Mouse (Mus musculus) C2C12 (cell line): ENCODE data around the gene Olfr279. TPM values are rescaled to one million over a fixed set of nuclear protein-coding genes. Genes with fewer than 3 reads are reported as not detected.

ENCODE experiments used
- H3K27me3 ChIP-seq: one replicate; pipeline ENCODE4 v1.6.1; 2011; ENCODE audit not compliant: control insufficient read depth, insufficient read depth, insufficient read length
- H3K36me3 ChIP-seq: one replicate; pipeline ENCODE4 v1.6.1; 2011; ENCODE audit not compliant: control insufficient read depth, insufficient read depth
- H3K4me3 ChIP-seq: one replicate; pipeline ENCODE4 v1.5.1; 2011; ENCODE audit warnings: mild to moderate bottlenecking, control low read depth; ENCODE audit not compliant: poor library complexity, insufficient read depth, severe bottlenecking
- H3K79me2 ChIP-seq: one replicate; pipeline ENCODE4 v1.6.1; 2011; ENCODE audit not compliant: control insufficient read depth, insufficient read depth
- H3K79me3 ChIP-seq: one replicate; pipeline ENCODE4 v1.6.1; 2011; ENCODE audit warnings: low read depth, control low read depth
- H3ac ChIP-seq: one replicate; pipeline ENCODE3; 2011; ENCODE audit warnings: low read depth; ENCODE audit not compliant: control insufficient read depth, insufficient read length
- CEBPB ChIP-seq: IDR thresholded peaks from one replicate; pipeline ENCODE4 v1.6.1; 2011; ENCODE audit warnings: low read depth, mild to moderate bottlenecking, control low read depth, moderate library complexity
- CTCF ChIP-seq: IDR thresholded peaks from one replicate; pipeline ENCODE4 v1.5.1; 2011; ENCODE audit not compliant: control insufficient read depth, insufficient read depth, insufficient read length
- FOSL1 ChIP-seq: IDR thresholded peaks from one replicate; pipeline ENCODE4 v1.8.0; 2011; ENCODE audit warnings: mild to moderate bottlenecking, low read length; ENCODE audit not compliant: poor library complexity, insufficient read depth, severe bottlenecking
- MAX ChIP-seq: IDR thresholded peaks from one replicate; pipeline ENCODE4 v1.6.1; 2011; ENCODE audit warnings: mild to moderate bottlenecking, control low read depth
- MYOD1 ChIP-seq: IDR thresholded peaks from one replicate; pipeline ENCODE4 v1.6.1; 2011; ENCODE audit warnings: low read depth; ENCODE audit not compliant: control insufficient read depth, insufficient read length
- MYOG ChIP-seq: IDR thresholded peaks from one replicate; pipeline ENCODE4 v1.6.1; 2011; ENCODE audit not compliant: control insufficient read depth, insufficient read length; ENCODE audit errors: extremely low read depth
- USF1 ChIP-seq: IDR thresholded peaks from one replicate; pipeline ENCODE4 v1.6.1; 2011; ENCODE audit warnings: low read depth, mild to moderate bottlenecking, control low read depth, moderate library complexity
- polyA plus RNA-seq: library from polyadenylated mRNA; unstranded; fragments of >200 nt; fragmentation: generic; extraction: Trizol; gene quantifications from one replicate; pipeline ENCODE4 v1.2.1, GENCODE M21; 2012; ENCODE audit warnings: missing spikeins

Olfr279 gene
- polyA plus RNA-seq, 1 experiment, result not detected

DNA sequence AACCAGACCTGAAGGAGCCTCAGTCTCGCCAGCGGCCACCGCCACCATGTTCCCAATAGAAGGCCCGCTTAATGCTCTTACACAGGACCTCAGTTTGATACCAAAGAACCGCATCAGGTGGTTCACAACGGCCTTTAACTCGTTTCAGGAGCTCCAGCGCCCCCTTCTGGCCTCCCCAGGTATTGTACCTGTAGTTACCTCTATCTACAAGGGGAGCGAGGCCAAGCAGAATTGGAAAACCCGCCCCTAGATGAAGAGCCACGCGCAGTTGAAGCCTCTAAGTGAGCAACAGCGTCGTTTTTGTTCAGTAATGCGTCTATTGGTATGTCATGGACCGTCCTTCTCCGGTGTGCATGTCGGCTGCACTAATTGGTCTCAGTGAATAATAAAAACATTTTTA is 12.3 kb downstream of the Olfr279 start:
- Histone ChIP-seq H3K79me2 (no peaks in the 10 kb centered on the region), H3K4me3 (no peak overlapping the region), H3ac (no peak overlapping the region), H3K27me3 (peaks cover 3% of the 10 kb centered on the region), H3K79me3 (no peaks in the 10 kb centered on the region), H3K36me3 (no peaks in the 10 kb centered on the region)
- TF ChIP-seq CTCF (peak; percentile 35), FOSL1 (no peak), MYOD1 (no peak), CEBPB (no peak)

DNA sequence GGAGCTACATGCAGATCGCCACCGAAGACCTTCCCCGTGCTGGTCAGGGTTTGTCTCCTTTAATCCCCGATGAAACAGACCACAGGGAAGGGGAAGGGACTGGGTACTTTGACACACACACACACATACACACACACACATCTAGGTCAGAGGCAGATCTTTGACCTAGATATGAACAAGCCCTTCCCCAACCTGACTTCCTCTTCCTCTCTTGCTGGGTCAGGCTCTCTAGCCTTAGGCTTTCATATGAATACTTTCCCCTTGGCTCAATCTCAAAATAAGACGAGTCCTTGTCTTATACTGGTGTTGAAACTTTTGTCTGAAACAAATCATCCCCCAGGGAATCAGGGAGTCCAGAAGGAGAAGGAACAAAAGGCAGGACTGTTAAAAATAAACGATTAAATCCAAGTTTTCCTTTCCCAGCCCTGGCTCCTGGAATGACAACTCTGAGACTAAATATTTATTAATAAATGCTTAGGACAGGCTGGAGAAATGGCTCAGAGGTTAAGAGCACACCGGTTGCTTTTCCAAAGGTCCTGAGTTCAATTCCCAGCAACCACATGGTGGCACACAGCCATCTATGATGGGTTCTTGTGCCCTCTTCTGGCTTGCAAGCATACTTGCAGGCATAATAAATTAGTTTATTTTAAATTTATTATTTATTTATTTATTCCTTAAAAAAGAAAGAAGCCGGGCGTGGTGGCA is 14.2 kb downstream of the Olfr279 start:
- Histone ChIP-seq H3K4me3 (no peak overlapping the region), H3K79me3 (no peaks in the 10 kb centered on the region), H3K36me3 (no peaks in the 10 kb centered on the region), H3K79me2 (no peaks in the 10 kb centered on the region), H3K27me3 (no peaks in the 10 kb centered on the region), H3ac (no peak overlapping the region)
- TF ChIP-seq FOSL1 (no peak), MYOD1 (no peak), MYOG (no peak), MAX (no peak), USF1 (no peak), CTCF (no peak), CEBPB (no peak)

GRCm38 (mm10) chr15:98507321-98507720 is 15.1 kb downstream of the Olfr279 start:
- no peak for TF ChIP-seq CTCF
- TF ChIP-seq CEBPB, result no peak
- Histone ChIP-seq H3K79me3 (no peaks in the 10 kb centered on the region), H3K27me3 (no peaks in the 10 kb centered on the region), H3K4me3 (no peak overlapping the region), H3K79me2 (no peaks in the 10 kb centered on the region), H3K36me3 (no peaks in the 10 kb centered on the region), H3ac (no peak overlapping the region)

- no peaks in the 10 kb centered on the region for H3K27me3 ChIP-seq
- H3ac ChIP-seq, result no peak overlapping the region
- no peak for TF ChIP-seq MAX
- TF ChIP-seq USF1, result peak; percentile 5
- no peak for TF ChIP-seq MYOD1
- no peak for TF ChIP-seq CTCF
- no peaks in the 10 kb centered on the region for H3K36me3 ChIP-seq
- no peak overlapping the region for H3K4me3 ChIP-seq
- H3K79me3 ChIP-seq, result no peaks in the 10 kb centered on the region
- H3K79me2 ChIP-seq, result no peaks in the 10 kb centered on the region
Measured at GRCm38 (mm10) chr15:98509387-98509786, 17.2 kb downstream of the Olfr279 start.

DNA sequence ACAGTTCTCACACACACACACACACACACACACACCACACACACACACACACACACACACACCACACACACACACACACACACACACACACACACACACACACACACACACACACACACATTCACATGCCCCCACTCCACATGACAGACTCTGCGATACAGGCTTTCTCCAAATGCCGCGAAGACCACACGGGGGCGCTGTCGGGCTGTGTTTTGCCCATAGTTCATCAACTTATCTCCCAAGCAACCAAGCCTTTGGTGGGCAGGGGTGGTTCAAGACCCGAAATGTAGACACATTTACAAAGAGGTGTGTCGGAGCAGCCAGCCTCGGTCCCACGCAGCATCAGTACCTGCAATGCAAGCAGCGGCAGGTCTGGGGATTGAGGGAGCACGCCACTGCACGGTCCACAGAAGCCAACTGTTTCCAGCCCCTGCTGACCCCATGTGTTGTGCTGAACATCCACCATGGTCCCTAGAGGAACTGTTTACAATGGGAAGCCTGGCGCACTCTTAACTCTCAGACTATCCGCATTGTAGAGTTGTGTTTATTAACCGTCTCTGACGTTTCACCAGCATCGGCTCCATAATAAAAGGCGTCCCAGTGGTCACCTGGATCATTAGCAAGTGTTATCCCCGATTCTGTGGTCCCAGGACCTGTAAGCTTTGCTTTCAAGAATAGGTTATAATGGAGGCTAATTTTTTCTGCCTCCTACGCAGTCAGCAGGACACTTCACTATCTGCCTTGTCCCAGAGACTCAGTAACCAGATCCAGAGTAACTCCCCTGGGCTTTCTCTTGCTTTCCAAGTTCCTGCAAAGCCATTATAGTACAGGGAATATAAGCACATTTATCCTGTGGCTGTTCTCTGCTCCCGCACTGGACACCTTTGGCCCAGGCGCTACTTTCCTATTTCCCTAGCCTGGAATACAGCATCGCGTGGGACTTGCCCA is 18.5 kb downstream of the Olfr279 start:
- no peaks in the 10 kb centered on the region for H3K79me3 ChIP-seq
- TF ChIP-seq CTCF, result peak; percentile 84
- no peak for TF ChIP-seq MYOD1
- TF ChIP-seq USF1, result no peak
- no peak for TF ChIP-seq FOSL1
- no peak for TF ChIP-seq MAX
- H3K79me2 ChIP-seq, result no peaks in the 10 kb centered on the region
- H3K27me3 ChIP-seq, result no peaks in the 10 kb centered on the region
- H3K4me3 ChIP-seq, result no peak overlapping the region
- peaks cover under 1% of the 10 kb centered on the region for H3K36me3 ChIP-seq
- H3ac ChIP-seq, result no peak overlapping the region

DNA sequence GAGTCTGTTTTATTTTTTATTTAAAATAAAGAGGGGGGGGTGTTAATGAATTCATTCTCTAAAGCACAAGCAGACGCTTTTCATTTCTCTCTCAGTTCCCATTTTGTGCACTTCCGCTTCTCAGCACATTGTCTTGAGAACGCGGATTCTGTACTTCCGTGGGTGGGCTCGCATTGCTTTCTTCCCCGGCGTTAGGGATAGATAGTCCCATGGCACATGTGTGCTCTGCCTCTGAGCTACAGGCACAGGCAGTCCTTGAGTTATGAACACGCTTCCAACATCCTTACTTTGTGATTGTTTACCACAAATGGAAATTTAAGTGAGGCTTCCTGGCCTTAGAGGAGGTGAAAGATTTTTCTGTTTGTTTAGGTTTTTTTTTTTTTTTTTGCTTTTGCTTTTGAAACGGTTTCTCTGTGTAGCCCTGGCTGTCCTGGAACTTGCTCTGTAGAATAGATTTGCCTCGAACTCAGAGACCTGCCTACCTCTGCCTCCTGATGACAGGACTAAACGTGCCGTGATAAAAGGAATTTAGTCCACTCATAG is 19.3 kb downstream of the Olfr279 start:
- H3K79me3 ChIP-seq, result no peaks in the 10 kb centered on the region
- no peaks in the 10 kb centered on the region for H3K27me3 ChIP-seq
- peaks cover 8% of the 10 kb centered on the region for H3K36me3 ChIP-seq
- no peaks in the 10 kb centered on the region for H3K79me2 ChIP-seq
- no peak overlapping the region for H3K4me3 ChIP-seq
- TF ChIP-seq CEBPB (no peak), FOSL1 (no peak), CTCF (no peak)
- H3ac ChIP-seq, result no peak overlapping the region
